Mouse (Mus musculus) bone marrow macrophage, adult 2 months (primary cell): ENCODE results near the gene Parp6.

Experiments
- CTCF ChIP-seq: IDR thresholded peaks from 2 replicates; pipeline ENCODE4 v1.5.1; 2012; ENCODE audit warnings: low read depth, mild to moderate bottlenecking, low read length, moderate library complexity
- POLR2A ChIP-seq: IDR thresholded peaks from 2 replicates; pipeline ENCODE4 v1.6.1; 2012; ENCODE audit warnings: mild to moderate bottlenecking, low read depth, low read length, borderline replicate concordance

- TF ChIP-seq CTCF (no peak), POLR2A (no peak; the same call in 1 of the 2 replicates)
Measured at GRCm38 (mm10) chr9:59617307-59617973, 356 bp downstream of the Parp6 start.
